Mouse (Mus musculus) hindbrain, embryonic 11.5 days (tissue): ENCODE data around the gene Nos3. TPM values are rescaled to one million over a fixed set of nuclear protein-coding genes. Genes with fewer than 3 reads are reported as not detected.

Source experiments
- ATAC-seq: fragments of 200-750 bp; cut with Nextera tagmentation; 2 replicates; pipeline ENCODE4 v1.8.0; 2017; ENCODE audit warnings: mild to moderate bottlenecking, moderate TSS enrichment, moderate library complexity; ENCODE audit not compliant: low FRiP score
- DNase-seq: peaks from one replicate; pipeline ENCODE4 v3.0.0-alpha.2; 2015; ENCODE audit warnings: low spot score
- H3K27ac ChIP-seq: fragments of 300-500 bp; sonication (generic); 2 replicates; pipeline ENCODE4 v1.5.1; 2014; ENCODE audit warnings: mild to moderate bottlenecking, low read depth, low read length
- H3K27me3 ChIP-seq: fragments of 300-500 bp; sonication (generic); 2 replicates; pipeline ENCODE4 v1.6.1; 2014; ENCODE audit warnings: mild to moderate bottlenecking, low read length, moderate library complexity, mixed read lengths; ENCODE audit not compliant: control insufficient read depth, insufficient read depth
- H3K36me3 ChIP-seq: fragments of 300-500 bp; sonication (generic); 2 replicates; pipeline ENCODE4 v1.6.1; 2014; ENCODE audit warnings: mild to moderate bottlenecking, low read length, moderate library complexity, mixed read lengths; ENCODE audit not compliant: control insufficient read depth, insufficient read depth
- H3K4me1 ChIP-seq: fragments of 300-500 bp; sonication (generic); replicated peaks from 2 replicates; pipeline ENCODE4 v1.6.1; 2014; ENCODE audit warnings: low read length, mixed read lengths; ENCODE audit not compliant: control insufficient read depth, insufficient read depth
- H3K4me2 ChIP-seq: fragments of 300-500 bp; sonication (generic); replicated peaks from 2 replicates; pipeline ENCODE4 v1.6.1; 2014; ENCODE audit warnings: mild to moderate bottlenecking, low read depth, low read length
- H3K4me3 ChIP-seq: fragments of 300-500 bp; sonication (generic); 2 replicates; pipeline ENCODE4 v1.5.1; 2014; ENCODE audit warnings: low read depth, low read length
- H3K9ac ChIP-seq: fragments of 300-500 bp; sonication (generic); 2 replicates; pipeline ENCODE4 v1.6.1; 2014; ENCODE audit warnings: low read depth, low read length
- H3K9me3 ChIP-seq: fragments of 300-500 bp; sonication (generic); 2 replicates; pipeline ENCODE4 v1.6.1; 2016; ENCODE audit warnings: low read length; ENCODE audit not compliant: control insufficient read depth
- WGBS: fragments of 180-500 bp; shearing (Covaris S2); extraction: QIAGEN DNeasy Blood & Tissue Kit; methylation state at CpG from one replicate; pipeline ENCODE4 v1.1.7; 2014; 5-methylcytosine and 5-hydroxymethylcytosine counted together
- polyA plus RNA-seq: library from polyadenylated mRNA; unstranded; fragments of >200 nt; fragmentation: Nextera tagmentation; extraction: Ambion mirVana; gene quantifications from 2 replicates; pipeline ENCODE4 v1.2.1, GENCODE M21; 2014

Gene Nos3
- polyA plus RNA-seq, 1 experiment from 2014 or later, result 4.5 TPM

GRCm38 (mm10) chr5:24405389-24405876, 40.8 kb downstream of the Nos3 start:
- Histone ChIP-seq H3K27ac (no peak overlapping the region), H3K36me3 (no peaks in the 10 kb centered on the region), H3K9me3 (no peaks in the 10 kb centered on the region), H3K4me2 (no peak overlapping the region), H3K9ac (no peak overlapping the region), H3K27me3 (no peaks in the 10 kb centered on the region), H3K4me1 (no peaks in the 10 kb centered on the region), H3K4me3 (no peak overlapping the region)
- WGBS, result 67% methylated on average over 3 of the region's 3 CpGs
- DNase-seq (no peak), ATAC-seq (no peak)

GRCm38 (mm10) chr5:24408651-24409050, 44.0 kb downstream of the Nos3 start:
- no peak overlapping the region for H3K9ac ChIP-seq
- 94% methylated on average over 13 of the region's 13 CpGs for WGBS
- H3K9me3 ChIP-seq, result no peaks in the 10 kb centered on the region
- ATAC-seq, result no peak
- no peak overlapping the region for H3K4me3 ChIP-seq
- no peak overlapping the region for H3K4me2 ChIP-seq
- H3K36me3 ChIP-seq, result no peaks in the 10 kb centered on the region
- no peaks in the 10 kb centered on the region for H3K27me3 ChIP-seq
- H3K27ac ChIP-seq, result no peak overlapping the region
- no peak for DNase-seq
- no peaks in the 10 kb centered on the region for H3K4me1 ChIP-seq

- Histone ChIP-seq H3K27ac (no peak overlapping the region), H3K4me1 (no peaks in the 10 kb centered on the region), H3K9me3 (no peaks in the 10 kb centered on the region), H3K9ac (no peak overlapping the region), H3K36me3 (no peaks in the 10 kb centered on the region), H3K27me3 (no peaks in the 10 kb centered on the region), H3K4me3 (no peak overlapping the region), H3K4me2 (no peak overlapping the region)
- ATAC-seq (no peak), DNase-seq (no peak)
- WGBS, result 85% methylated on average over 2 of the region's 2 CpGs
Observed at GRCm38 (mm10) chr5:24409466-24409865, 44.9 kb downstream of the Nos3 start.

GRCm38 (mm10) chr5:24412063-24412462, 47.5 kb downstream of the Nos3 start:
- WGBS, result 87% methylated on average over 2 of the region's 2 CpGs
- no peak for DNase-seq
- Histone ChIP-seq H3K9me3 (no peaks in the 10 kb centered on the region), H3K9ac (no peak overlapping the region), H3K4me1 (no peaks in the 10 kb centered on the region; the same call in 1 of the 2 replicates), H3K27ac (no peak overlapping the region), H3K27me3 (no peaks in the 10 kb centered on the region), H3K4me2 (no peak overlapping the region), H3K4me3 (no peak overlapping the region), H3K36me3 (no peaks in the 10 kb centered on the region)
- no peak for ATAC-seq

GRCm38 (mm10) chr5:24413042-24413693, 48.6 kb downstream of the Nos3 start, which contains the start of gene Asic3:
Gene Asic3, plus strand, starts transcription at chr5:24413392.
- 56% methylated on average over 11 of the region's 11 CpGs for WGBS
- Histone ChIP-seq H3K27ac (no peak within 1 kb of the TSS), H3K9me3 (no peaks in the 10 kb centered on the region), H3K4me3 (no peak within 1 kb of the TSS), H3K27me3 (no peaks in the 10 kb centered on the region), H3K9ac (no peak within 1 kb of the TSS), H3K36me3 (no peaks in the 10 kb centered on the region), H3K4me2 (no peak within 1 kb of the TSS), H3K4me1 (no peaks in the 10 kb centered on the region; the same call in 1 of the 2 replicates)
- no peak for DNase-seq
- ATAC-seq, result no peak

- H3K9me3 ChIP-seq, result no peaks in the 10 kb centered on the region
- no peak overlapping the region for H3K4me2 ChIP-seq
- DNase-seq (no peak), ATAC-seq (no peak)
- no peak overlapping the region for H3K27ac ChIP-seq
- H3K4me1 ChIP-seq, result no peaks in the 10 kb centered on the region; the same call in 1 of the 2 replicates
- H3K36me3 ChIP-seq, result no peaks in the 10 kb centered on the region
- no peaks in the 10 kb centered on the region for H3K27me3 ChIP-seq
- WGBS, result 86% methylated on average over 13 of the region's 13 CpGs
- no peak overlapping the region for H3K4me3 ChIP-seq
- no peak overlapping the region for H3K9ac ChIP-seq
Observed at GRCm38 (mm10) chr5:24413938-24414337, 49.3 kb downstream of the Nos3 start.

GRCm38 (mm10) chr5:24416222-24416736, 51.7 kb downstream of the Nos3 start:
- Histone ChIP-seq H3K4me2 (no peak overlapping the region), H3K4me3 (no peak overlapping the region), H3K36me3 (0 out of 2 replicates have a peak, but pooled peaks cover 2% of the 10 kb centered on the region), H3K9ac (no peak overlapping the region), H3K27ac (no peak overlapping the region), H3K9me3 (no peaks in the 10 kb centered on the region), H3K27me3 (no peaks in the 10 kb centered on the region), H3K4me1 (no peaks in the 10 kb centered on the region; the same call in 1 of the 2 replicates)
- WGBS, result 3% methylated on average over 21 of the region's 21 CpGs
- DNase-seq, result peak; percentile 82
- peak; percentile 81 for ATAC-seq

GRCm38 (mm10) chr5:24417587-24417986, 53.0 kb downstream of the Nos3 start:
- DNase-seq (no peak), ATAC-seq (no peak)
- Histone ChIP-seq H3K4me3 (no peak overlapping the region), H3K9ac (no peak overlapping the region), H3K27ac (no peak overlapping the region), H3K27me3 (no peaks in the 10 kb centered on the region), H3K4me1 (no peaks in the 10 kb centered on the region; the same call in 1 of the 2 replicates), H3K36me3 (0 out of 2 replicates have a peak, but pooled peaks cover 2% of the 10 kb centered on the region), H3K9me3 (no peaks in the 10 kb centered on the region), H3K4me2 (no peak overlapping the region)
- WGBS, result 88% methylated on average over 10 of the region's 10 CpGs

GRCm38 (mm10) chr5:24420381-24420780, 55.8 kb downstream of the Nos3 start:
- H3K4me3 ChIP-seq, result no peak overlapping the region
- H3K9me3 ChIP-seq, result no peaks in the 10 kb centered on the region
- no peak overlapping the region for H3K4me2 ChIP-seq
- ATAC-seq (no peak), DNase-seq (no peak)
- peaks cover 3% of the 10 kb centered on the region for H3K4me1 ChIP-seq
- H3K27me3 ChIP-seq, result no peaks in the 10 kb centered on the region
- H3K27ac ChIP-seq, result no peak overlapping the region
- no peak overlapping the region for H3K9ac ChIP-seq
- 81% methylated on average over 9 of the region's 9 CpGs for WGBS
- H3K36me3 ChIP-seq, result 0 out of 2 replicates have a peak, but pooled peaks cover 2% of the 10 kb centered on the region
